Mouse (Mus musculus) MEL (cell line): ENCODE results near the gene Ccdc40. TPM values are rescaled to one million over a fixed set of nuclear protein-coding genes. Genes with fewer than 3 reads are reported as not detected.

Experiments
- DNase-seq: peaks from one replicate; pipeline ENCODE4 v3.0.0; 2011; ENCODE audit warnings: low read depth, low spot score
- H3K27ac ChIP-seq: 2 replicates; pipeline ENCODE4 v1.5.1; 2012; ENCODE audit warnings: low read depth, mild to moderate bottlenecking, control low read depth, low read length, moderate library complexity; ENCODE audit not compliant: control insufficient read depth
- H3K27me3 ChIP-seq, 2 experiments: fragments of 150-350 bp in 1 of 2; sonication (generic) in 1 of 2; 2 replicates each; pipeline ENCODE4 v1.6.1; 2012; ENCODE audit warnings: low read length in 2 of 2, mild to moderate bottlenecking in 2 of 2, improper control_type of control experiment in 1 of 2, moderate library complexity in 1 of 2; ENCODE audit not compliant: insufficient read depth in 2 of 2, control insufficient read depth in 1 of 2
- H3K36me3 ChIP-seq, 2 experiments: 2 replicates each; pipeline ENCODE4 v1.6.1; 2012 to 2014; ENCODE audit warnings: low read length in 2 of 2, improper control_type of control experiment in 1 of 2, inconsistent platforms in 1 of 2, mild to moderate bottlenecking in 1 of 2; ENCODE audit not compliant: insufficient read depth in 2 of 2, control insufficient read depth in 1 of 2
- H3K4me1 ChIP-seq, 2 experiments: fragments of 150-350 bp in 1 of 2; sonication (generic) in 1 of 2; 2 replicates each; pipeline ENCODE4 v1.6.1; 2012; ENCODE audit warnings: low read length in 2 of 2, improper control_type of control experiment in 1 of 2, mild to moderate bottlenecking in 1 of 2; ENCODE audit not compliant: insufficient read depth in 2 of 2, control insufficient read depth in 1 of 2
- H3K4me3 ChIP-seq, 2 experiments: fragments of 150-350 bp in 1 of 2; sonication (generic) in 1 of 2; 2 replicates each; pipeline ENCODE4 v1.5.1; 2012; ENCODE audit warnings: low read depth in 2 of 2, low read length in 2 of 2, mild to moderate bottlenecking in 2 of 2, moderate library complexity in 2 of 2, control low read depth in 1 of 2, improper control_type of control experiment in 1 of 2; ENCODE audit not compliant: control insufficient read depth in 1 of 2, insufficient read depth in 1 of 2
- H3K79me2 ChIP-seq: 2 replicates; pipeline ENCODE4 v1.6.1; 2012; ENCODE audit warnings: mild to moderate bottlenecking, low read length, moderate library complexity; ENCODE audit not compliant: control insufficient read depth, poor library complexity, insufficient read depth
- H3K9ac ChIP-seq: 2 replicates; pipeline ENCODE4 v1.6.1; 2012; ENCODE audit warnings: low read depth, mild to moderate bottlenecking, control low read depth, low read length, moderate library complexity; ENCODE audit not compliant: control insufficient read depth, poor library complexity, severe bottlenecking
- H3K9me3 ChIP-seq: fragments of 150-350 bp; sonication (generic); replicated peaks from 2 replicates; pipeline ENCODE4 v1.6.1; 2012; ENCODE audit warnings: mild to moderate bottlenecking, low read length, improper control_type of control experiment, moderate library complexity; ENCODE audit not compliant: insufficient read depth
- CTCF ChIP-seq, 3 experiments: IDR thresholded peaks in 2 of 3; conservative IDR thresholded peaks in 1 of 3; 2 replicates each; pipeline ENCODE4 v1.5.1; 2011 to 2012; ENCODE audit warnings: low read length in 3 of 3, low read depth in 2 of 3, mild to moderate bottlenecking in 2 of 3, improper control_type of control experiment in 1 of 3, inconsistent platforms in 1 of 3, mixed read lengths in 1 of 3, moderate library complexity in 1 of 3; ENCODE audit not compliant: control insufficient read depth in 1 of 3, insufficient read depth in 1 of 3, poor library complexity in 1 of 3, severe bottlenecking in 1 of 3
- E2F4 ChIP-seq: IDR thresholded peaks from 2 replicates; pipeline ENCODE4 v1.6.1; 2011; ENCODE audit warnings: low read depth, low read length, improper control_type of control experiment, borderline replicate concordance
- KAT2A ChIP-seq: conservative IDR thresholded peaks from 2 replicates; pipeline ENCODE4 v1.6.1; 2012; ENCODE audit warnings: low read depth, low read length, improper control_type of control experiment, inconsistent platforms
- MAFK ChIP-seq: IDR thresholded peaks from 2 replicates; pipeline ENCODE4 v1.6.1; 2011; ENCODE audit warnings: low read depth, mild to moderate bottlenecking, low read length, improper control_type of control experiment, borderline replicate concordance
- MEF2A ChIP-seq: IDR thresholded peaks from 2 replicates; pipeline ENCODE4 v1.6.1; 2014; ENCODE audit warnings: low read depth, mild to moderate bottlenecking, inconsistent platforms, low read length, improper control_type of control experiment; ENCODE audit not compliant: poor library complexity, insufficient replicate concordance, severe bottlenecking; ENCODE audit errors: extremely low read depth
- MYB ChIP-seq: IDR thresholded peaks from 2 replicates; pipeline ENCODE4 v1.6.1; 2011; ENCODE audit warnings: mild to moderate bottlenecking, low read depth, low read length, improper control_type of control experiment
- NELFE ChIP-seq: IDR thresholded peaks from 2 replicates; pipeline ENCODE4 v1.6.1; 2011; ENCODE audit warnings: low read depth, low read length, improper control_type of control experiment
- NRF1 ChIP-seq: IDR thresholded peaks from 2 replicates; pipeline ENCODE4 v1.6.1; 2014; ENCODE audit warnings: low read depth, mild to moderate bottlenecking, inconsistent platforms, low read length, improper control_type of control experiment, moderate library complexity; ENCODE audit not compliant: poor library complexity, insufficient read depth, severe bottlenecking
- POLR2AphosphoS5 ChIP-seq: IDR thresholded peaks from 2 replicates; pipeline ENCODE4 v1.6.1; 2012; ENCODE audit warnings: low read depth, borderline replicate concordance, mild to moderate bottlenecking, inconsistent platforms, low read length, moderate library complexity, mixed read lengths
- RCOR1 ChIP-seq: IDR thresholded peaks from 2 replicates; pipeline ENCODE4 v1.6.1; 2012; ENCODE audit warnings: low read depth, mild to moderate bottlenecking, inconsistent platforms, low read length, improper control_type of control experiment
- SIN3A ChIP-seq: IDR thresholded peaks from 2 replicates; pipeline ENCODE4 v1.6.1; 2012; ENCODE audit warnings: low read length, improper control_type of control experiment, inconsistent platforms
- TAL1 ChIP-seq: IDR thresholded peaks from 2 replicates; pipeline ENCODE4 v1.6.1; 2012; ENCODE audit warnings: mild to moderate bottlenecking, inconsistent platforms, low read length, moderate library complexity, mixed read lengths
- UBTF ChIP-seq: IDR thresholded peaks from 2 replicates; pipeline ENCODE4 v1.6.1; 2012; ENCODE audit warnings: low read depth, mild to moderate bottlenecking, inconsistent platforms, low read length, improper control_type of control experiment, moderate library complexity, borderline replicate concordance; ENCODE audit not compliant: insufficient read depth
- USF1 ChIP-seq: IDR thresholded peaks from 2 replicates; pipeline ENCODE4 v1.6.1; 2014; ENCODE audit warnings: low read depth, mild to moderate bottlenecking, inconsistent platforms, low read length, improper control_type of control experiment, moderate library complexity
- USF2 ChIP-seq, 2 experiments: IDR thresholded peaks; 2 replicates each; pipeline ENCODE4 v1.6.1; 2011 to 2012; ENCODE audit warnings: improper control_type of control experiment in 2 of 2, low read length in 2 of 2, borderline replicate concordance in 1 of 2, inconsistent platforms in 1 of 2, low read depth in 1 of 2, mild to moderate bottlenecking in 1 of 2; ENCODE audit not compliant: insufficient read depth in 1 of 2
- ZKSCAN1 ChIP-seq: IDR thresholded peaks from 2 replicates; pipeline ENCODE4 v1.6.1; 2012; ENCODE audit warnings: low read depth, mild to moderate bottlenecking, inconsistent platforms, low read length, improper control_type of control experiment, moderate library complexity
- ZMIZ1 ChIP-seq: IDR thresholded peaks from 2 replicates; pipeline ENCODE4 v1.6.1; 2012; ENCODE audit warnings: low read depth, mild to moderate bottlenecking, inconsistent platforms, low read length, improper control_type of control experiment, moderate library complexity
- ZNF384 ChIP-seq: IDR thresholded peaks from 2 replicates; pipeline ENCODE4 v1.6.1; 2012; ENCODE audit warnings: low read depth, mild to moderate bottlenecking, inconsistent platforms, low read length, improper control_type of control experiment
- polyA plus RNA-seq, 2 experiments: library from polyadenylated mRNA; stranded (reverse) in 1 of 2; unstranded in 1 of 2; fragments of >175 nt in 1 of 2; fragments of >200 nt in 1 of 2; gene quantifications; 2 replicates each; pipeline versions ENCODE4 v1.2.1 to v1.2.4; 2012; ENCODE audit warnings: low replicate concordance in 2 of 2, low read depth in 1 of 2; ENCODE audit not compliant: insufficient read length in 2 of 2, insufficient read depth in 1 of 2, missing spikeins in 1 of 2
- total RNA-seq: library from RNA; depleted of rRNA; stranded (reverse); fragments of 300-350 nt; gene quantifications from 2 replicates; pipeline ENCODE4 v1.2.3, GENCODE M21; 2012

Gene Ccdc40
- total and polyA plus RNA-seq, 3 experiments, result 0.46 to 1.9 TPM; not detected in 1

DNA sequence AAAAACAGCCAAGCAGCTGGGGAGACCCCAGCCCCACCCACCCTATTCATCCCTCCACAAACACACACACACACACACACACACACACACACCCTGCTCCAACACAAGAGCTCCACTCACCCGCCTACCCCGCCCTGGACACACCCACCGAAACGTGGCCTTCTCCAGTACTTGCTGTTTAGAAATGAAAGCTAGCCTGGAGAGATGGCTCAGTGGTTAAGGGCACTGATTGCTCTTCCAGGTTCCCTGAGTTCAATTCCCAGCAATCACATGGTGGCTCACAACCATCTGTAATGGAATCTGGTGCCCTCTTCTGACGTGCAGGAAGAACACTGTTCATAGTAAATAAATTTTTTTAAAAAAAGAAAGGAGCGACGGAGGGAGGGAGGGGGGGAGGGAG, 37.4 kb downstream of the Ccdc40 start:
- no peaks in the 10 kb centered on the region for H3K9me3 ChIP-seq
- no peaks in the 10 kb centered on the region for H3K27me3 ChIP-seq
- no peak for DNase-seq
- H3K79me2 ChIP-seq, result peaks cover 6% of the 10 kb centered on the region
- H3K4me1 ChIP-seq, result peaks cover 3 to 20% of the 10 kb centered on the region in 2 experiments
- H3K9ac ChIP-seq, result no peak overlapping the region
- TF ChIP-seq MYB (no peak), KAT2A (no peak), CTCF (IDR thresholded peaks at IDR 0.05 in 2 of 3, conservative IDR thresholded peaks at IDR 0.05 in 1 of 3; ENCODE audit: control insufficient read depth in 1 of 3, insufficient read depth in 1 of 3, low read depth in 2 of 3, low read length in 3 of 3, poor library complexity in 1 of 3, severe bottlenecking in 1 of 3) (peak in 1 of 3 experiments; percentile 9; a peak in 1 of 6 replicates)
- TF ChIP-seq, all 39 proteins: peak for 1
- Histone ChIP-seq H3K4me3 (no peak overlapping the region), H3K36me3 (peaks cover 0 to 6% of the 10 kb centered on the region in 2 experiments; a peak in 1 of 4 replicates), H3K27ac (no peak overlapping the region)

DNA sequence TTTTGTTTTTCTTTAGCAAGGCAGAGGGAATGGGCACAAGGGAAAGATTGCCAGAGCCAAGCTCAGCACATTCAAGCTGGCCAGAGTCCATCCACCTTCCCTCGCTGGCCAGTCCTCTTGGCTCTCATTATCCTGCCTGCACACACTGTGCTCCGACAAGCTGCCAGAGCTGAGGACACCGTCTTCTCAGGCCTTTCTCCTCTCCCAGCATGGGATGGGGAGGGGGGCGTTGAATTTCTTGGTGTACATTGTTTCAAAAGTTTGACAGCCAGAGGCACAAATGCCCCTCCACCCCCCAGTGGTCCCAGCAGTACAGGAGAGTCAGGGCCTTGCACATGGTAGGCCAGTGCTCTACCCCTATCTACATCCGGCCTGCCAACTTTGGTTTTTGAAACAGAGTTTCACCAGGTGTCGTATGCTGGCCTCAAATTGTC, 38.9 kb downstream of the Ccdc40 start:
- H3K9ac ChIP-seq, result peak overlapping the region; percentile 45
- TF ChIP-seq ZNF384, result no peak
- TF ChIP-seq UBTF, result no peak
- no peak for TF ChIP-seq POLR2AphosphoS5
- TF ChIP-seq MEF2A, result no peak
- no peak for TF ChIP-seq USF2 (IDR thresholded peaks at IDR 0.05; ENCODE audit: borderline replicate concordance in 1 of 2, insufficient read depth in 1 of 2, low read depth in 1 of 2, low read length in 2 of 2)
- TF ChIP-seq USF1, result no peak
- TF ChIP-seq MAFK, result no peak
- no peak for TF ChIP-seq NRF1
- no peak for TF ChIP-seq E2F4
- no peak for TF ChIP-seq SIN3A
- TF ChIP-seq NELFE, result no peak
- no peak for TF ChIP-seq RCOR1
- no peak for TF ChIP-seq ZMIZ1
- no peak for TF ChIP-seq TAL1
- TF ChIP-seq ZKSCAN1, result no peak

More for the DNA sequence above, 38.9 kb downstream of the Ccdc40 start:
- Histone ChIP-seq H3K4me1 (peaks cover 3 to 20% of the 10 kb centered on the region in 2 experiments), H3K27ac (no peak overlapping the region), H3K36me3 (peaks cover 0 to 6% of the 10 kb centered on the region in 2 experiments; a peak in 1 of 4 replicates), H3K79me2 (peaks cover 6% of the 10 kb centered on the region), H3K9me3 (no peaks in the 10 kb centered on the region), H3K27me3 (no peaks in the 10 kb centered on the region), H3K4me3 (peak overlapping the region; percentile 28 to 38)
- no peak for DNase-seq
